Mouse (Mus musculus) right cerebral cortex, adult 2 months (tissue): ENCODE results near the gene Tmem117.

ENCODE experiments used
- DNase-seq, 2 experiments: peaks; one replicate each; pipeline ENCODE4 v3.0.0; 2021 to 2022; ENCODE audit warnings: low spot score in 2 of 2

The Tmem117 gene

DNA sequence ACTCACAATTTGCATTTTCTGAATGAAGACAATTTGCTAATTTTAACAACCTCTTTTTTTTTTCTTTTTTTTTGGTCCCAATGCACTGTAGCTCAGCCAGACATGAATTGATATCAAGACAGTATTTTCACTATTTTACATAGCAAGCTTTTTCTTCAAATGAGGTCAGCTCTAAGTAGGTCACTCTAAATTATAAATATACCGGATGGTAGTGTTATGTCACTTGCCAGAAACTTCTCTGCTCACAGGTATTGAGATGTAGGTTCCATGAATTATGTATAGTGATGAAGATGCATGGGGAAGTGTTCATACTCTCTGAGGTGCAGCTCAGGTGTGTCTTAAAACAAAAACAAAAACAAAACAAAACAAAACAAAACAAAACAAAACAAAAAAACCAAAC, 264.2 kb downstream of the Tmem117 start:
- no peak for DNase-seq

- DNase-seq, result no peak
Measured at GRCm38 (mm10) chr15:94894086-94894485, 265.1 kb downstream of the Tmem117 start.

DNA sequence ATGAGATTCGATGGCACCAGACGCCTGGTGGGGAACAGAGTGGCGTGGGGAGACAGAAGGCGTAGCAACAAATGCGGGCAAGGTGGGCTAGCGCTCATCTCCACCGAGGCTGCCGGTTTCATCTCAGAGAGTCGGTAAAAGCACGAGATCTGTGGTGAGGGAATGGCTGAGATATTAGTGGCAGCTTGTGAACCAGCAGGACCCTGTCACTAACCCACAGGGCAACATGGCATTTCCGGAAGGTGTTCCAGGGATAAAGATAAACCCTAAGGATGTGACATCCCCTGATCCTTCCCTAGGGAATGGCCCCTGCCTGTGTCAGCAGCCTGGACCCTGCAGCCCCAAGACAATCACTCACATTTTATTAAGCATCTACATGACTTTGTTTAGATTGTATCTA, 266.6 kb downstream of the Tmem117 start:
- DNase-seq, result no peak

DNA sequence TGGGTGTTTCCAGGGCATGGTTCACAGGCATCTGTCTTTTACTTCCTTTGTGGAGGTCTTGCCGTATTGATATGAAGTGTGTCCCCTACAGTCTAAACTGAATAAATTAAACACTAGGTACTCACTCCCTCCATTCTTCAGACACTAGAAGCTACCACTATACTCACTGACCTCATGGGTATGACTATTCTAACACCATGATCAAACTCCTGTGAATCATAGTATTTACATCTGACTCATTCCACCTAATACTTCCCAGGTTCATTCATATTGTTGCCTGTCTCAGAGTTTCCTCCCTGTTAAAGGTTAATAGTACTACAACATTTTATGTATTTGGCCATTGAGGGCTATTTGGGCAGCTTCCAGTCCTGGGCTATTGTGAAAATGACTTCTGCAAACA, 274.2 kb downstream of the Tmem117 start:
- no peak for DNase-seq

DNA sequence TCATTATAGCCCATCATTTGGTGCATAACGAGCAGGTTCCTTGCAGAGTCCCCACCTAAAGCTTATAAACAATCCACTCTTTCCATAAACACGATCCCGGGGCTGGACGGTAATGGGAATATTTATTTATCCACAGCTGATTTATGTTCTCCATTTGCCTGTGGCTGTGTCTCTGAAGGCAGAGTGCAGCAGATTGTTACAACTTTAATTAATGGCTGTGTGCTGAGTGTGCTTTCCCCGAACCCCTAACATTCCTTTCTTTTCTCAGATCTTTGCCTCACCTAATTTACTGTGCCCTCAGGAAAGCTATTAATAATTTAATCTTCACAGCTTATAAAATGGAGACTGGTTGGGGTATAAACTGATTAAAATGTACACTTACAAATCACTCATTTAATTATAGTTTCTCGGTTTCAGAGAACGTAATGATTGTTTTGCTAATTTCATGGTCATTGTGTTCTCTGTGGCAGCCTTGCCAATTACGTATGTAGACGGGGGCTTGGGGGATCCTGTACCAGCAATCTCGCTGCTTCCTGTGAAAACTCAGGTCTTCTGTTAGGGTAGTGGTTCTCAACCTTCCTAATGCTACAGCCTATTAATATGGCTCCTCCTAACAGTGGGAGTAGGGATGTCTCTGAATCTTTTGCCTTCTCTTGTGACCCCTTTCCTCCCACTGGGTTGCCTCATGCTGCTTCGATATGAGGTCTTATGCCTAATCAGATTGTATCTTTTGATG, 275.8 kb downstream of the Tmem117 start:
- DNase-seq, result no peak

- no peak for DNase-seq
Measured at GRCm38 (mm10) chr15:94921672-94922071, 292.6 kb downstream of the Tmem117 start.

GRCm38 (mm10) chr15:94927986-94928385, 299.0 kb downstream of the Tmem117 start:
- no peak for DNase-seq

- peak; percentile 9 to 10 for DNase-seq
Measured at GRCm38 (mm10) chr15:94930743-94931142, 301.7 kb downstream of the Tmem117 start.

DNA sequence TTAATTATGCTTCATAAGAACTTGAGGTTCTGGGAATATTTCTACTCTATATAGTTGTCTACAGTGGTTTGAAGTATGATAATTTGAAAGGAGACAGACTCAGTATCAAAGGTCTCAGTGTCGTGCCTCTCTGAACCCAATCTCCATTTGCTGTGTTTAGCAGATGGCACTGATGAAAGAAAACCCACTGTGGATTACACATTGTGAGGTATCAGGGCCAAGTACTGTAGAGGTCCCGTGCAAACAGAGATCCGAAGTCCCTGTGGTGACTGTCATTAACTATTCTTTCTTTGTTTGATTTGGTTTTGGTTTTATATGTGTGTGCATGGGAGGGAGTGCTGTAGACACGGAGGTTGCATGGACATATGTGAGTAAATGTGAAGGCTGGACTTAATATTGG, 304.0 kb downstream of the Tmem117 start:
- no peak for DNase-seq

GRCm38 (mm10) chr15:94933480-94933879, 304.4 kb downstream of the Tmem117 start:
- no peak for DNase-seq

DNA sequence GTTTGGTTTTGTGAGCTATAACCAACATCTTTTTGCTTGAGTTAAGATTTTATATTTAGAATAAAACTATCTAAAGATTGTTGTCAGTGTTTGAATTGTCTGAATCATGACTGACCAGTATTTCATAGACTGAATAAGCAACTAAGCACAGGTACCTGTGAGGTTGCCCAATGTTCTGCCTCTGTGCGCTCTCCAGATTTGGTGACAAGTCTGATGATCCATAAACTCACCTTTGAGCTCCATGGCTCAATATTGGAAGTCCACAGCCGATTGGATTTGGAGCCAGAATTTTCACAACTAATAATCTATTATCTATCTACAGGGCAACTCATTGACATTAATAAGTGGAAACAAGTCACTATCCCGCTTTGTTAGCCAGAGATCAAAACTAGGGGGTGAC, 312.9 kb downstream of the Tmem117 start:
- DNase-seq, result no peak

DNA sequence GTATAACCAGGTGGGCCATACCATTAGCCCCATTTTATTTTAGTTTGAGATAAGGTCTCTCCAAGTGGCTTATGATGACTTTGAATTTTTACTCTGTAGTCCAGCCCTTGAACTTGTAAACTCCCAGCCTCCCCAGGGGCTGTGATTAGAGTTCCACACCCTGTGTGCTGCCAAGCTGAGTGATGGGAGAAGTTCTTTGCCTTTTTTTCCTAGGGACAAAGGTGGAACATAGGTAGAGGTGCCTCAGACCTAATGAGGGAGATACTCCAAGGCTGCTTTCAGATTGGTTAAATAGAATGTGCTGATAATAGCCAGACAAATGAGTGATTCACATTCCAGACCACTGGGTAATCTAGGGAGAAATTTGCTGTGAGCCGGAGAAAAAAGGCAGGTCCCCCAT, 313.4 kb downstream of the Tmem117 start:
- no peak for DNase-seq

- DNase-seq, result no peak
Measured at GRCm38 (mm10) chr15:94943891-94944290, 314.9 kb downstream of the Tmem117 start.

DNA sequence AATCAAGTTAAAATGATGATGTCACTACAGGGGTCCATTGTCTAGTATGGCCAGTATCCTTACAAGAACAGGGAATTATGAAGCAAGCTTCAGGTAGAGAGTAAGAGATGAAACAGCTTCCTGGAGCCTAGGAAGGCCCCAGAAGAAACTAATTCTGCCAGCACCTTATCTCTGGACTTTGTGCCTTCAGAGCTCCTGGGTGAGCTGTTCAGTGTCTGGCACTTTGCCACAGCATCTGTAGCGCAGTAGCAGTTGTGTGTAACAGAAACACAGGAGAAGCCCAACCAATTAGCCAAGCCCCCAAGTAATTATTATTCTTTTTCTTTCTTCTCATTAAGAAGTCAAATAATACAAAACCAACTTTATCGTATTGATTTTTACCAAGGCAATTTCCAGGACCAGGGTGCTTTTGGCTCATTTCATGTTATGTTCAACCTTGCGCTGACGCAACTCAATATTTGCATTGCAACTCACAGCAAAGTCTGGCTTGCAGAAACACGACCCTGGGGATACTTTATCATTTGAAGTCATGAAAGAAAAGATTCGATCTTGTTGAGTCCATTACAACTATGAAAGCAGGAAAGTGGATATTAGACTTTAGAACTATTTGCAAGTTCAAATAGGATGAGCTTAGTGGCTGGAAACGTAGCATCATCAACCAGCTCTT, 322.5 kb downstream of the Tmem117 start:
- no peak for DNase-seq

DNA sequence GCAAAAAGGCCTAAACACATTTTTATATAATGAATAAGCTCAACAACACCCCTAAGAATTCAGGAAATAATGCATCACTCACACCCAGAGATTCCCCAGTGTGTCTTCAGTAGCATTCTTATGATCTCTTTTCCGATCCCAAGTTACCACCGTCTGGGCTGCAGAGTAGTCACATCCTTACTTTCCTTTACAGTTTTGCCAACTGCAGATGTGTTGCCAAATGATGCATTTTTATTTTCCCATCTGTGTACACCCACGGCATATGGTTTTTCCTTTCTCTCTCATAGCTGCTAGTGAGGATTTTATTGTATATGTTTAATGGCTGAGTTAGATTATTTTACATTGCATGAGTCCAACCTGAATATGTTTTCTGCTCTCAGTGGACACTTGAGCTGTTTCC, 327.7 kb downstream of the Tmem117 start:
- peak; percentile 42 to 43 for DNase-seq

DNA sequence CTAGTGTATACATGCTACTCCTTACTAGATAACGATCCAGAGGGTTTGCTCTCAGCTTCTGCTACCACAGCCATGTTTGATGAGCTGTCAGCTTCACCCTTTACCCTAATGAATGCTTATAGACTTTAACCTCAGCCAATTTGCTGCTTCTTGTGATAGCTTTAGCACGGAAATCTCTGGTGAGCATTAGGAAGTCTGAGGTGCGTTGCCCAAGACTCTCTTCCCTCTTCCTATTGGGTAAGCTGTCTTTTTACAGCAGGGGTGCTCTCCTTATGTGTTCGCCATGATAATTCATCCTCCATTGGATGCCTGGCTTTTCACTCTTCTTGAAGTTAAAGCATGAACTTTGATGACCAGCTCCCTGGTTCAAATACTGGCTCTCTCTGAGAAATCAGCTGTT, 328.2 kb downstream of the Tmem117 start:
- DNase-seq, result no peak

- no peak for DNase-seq
Measured at GRCm38 (mm10) chr15:94967004-94967403, 338.0 kb downstream of the Tmem117 start.

- no peak for DNase-seq
Measured at GRCm38 (mm10) chr15:94968403-94969180, 339.6 kb downstream of the Tmem117 start.

GRCm38 (mm10) chr15:94981798-94982197, 352.8 kb downstream of the Tmem117 start:
- no peak for DNase-seq

GRCm38 (mm10) chr15:94995352-94995751, 366.3 kb downstream of the Tmem117 start:
- DNase-seq, result no peak

DNA sequence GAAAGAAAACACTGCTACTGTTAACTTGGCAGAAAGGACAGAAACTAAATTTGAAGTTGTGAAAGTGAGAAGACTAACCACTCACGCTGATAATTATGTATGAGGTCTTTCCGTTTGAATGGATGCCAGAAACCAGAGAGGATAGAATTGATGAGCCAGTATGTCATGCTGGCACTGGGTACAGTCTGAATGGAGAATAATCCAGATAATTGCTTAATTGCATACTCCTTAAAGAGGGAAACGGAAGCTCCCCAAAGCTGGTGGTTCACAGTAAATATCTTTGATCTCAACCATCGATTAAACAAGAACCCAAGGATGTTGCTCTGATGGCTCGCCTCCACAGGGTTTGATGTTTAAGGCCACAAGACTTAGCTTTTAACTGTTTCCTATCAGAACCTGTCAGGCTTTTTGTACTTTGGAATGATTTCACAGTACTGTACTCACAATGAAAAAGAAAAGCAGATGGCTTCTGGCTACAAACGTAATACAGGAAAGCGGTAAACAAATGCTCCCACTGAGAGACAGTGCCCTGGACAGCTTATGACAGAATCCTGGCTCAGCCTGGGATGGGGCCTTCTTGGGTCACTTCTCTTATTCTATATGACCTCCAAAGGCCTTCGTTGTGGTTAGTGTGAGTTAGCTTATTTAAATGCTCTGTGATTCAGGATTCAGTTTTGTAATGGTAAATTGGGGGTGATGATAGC, 376.2 kb downstream of the Tmem117 start:
- DNase-seq, result no peak

- peak; percentile 28 to 38 for DNase-seq
Measured at GRCm38 (mm10) chr15:95022251-95022650, 393.2 kb downstream of the Tmem117 start.
